Mouse (Mus musculus): ENCODE measurements around the gene Mllt6. TPM values are rescaled to one million over a fixed set of nuclear protein-coding genes. Genes with fewer than 3 reads are reported as not detected.

The Mllt6 gene
- polyA plus RNA-seq, 1 experiment from 2014 or later = 2.3 TPM

- Histone ChIP-seq H3K9me3 (replicated peaks) (no peaks in the 10 kb centered on the region), H3K4me2 (no peak overlapping the region), H3K4me1 (replicated peaks) (peaks cover 42% of the 10 kb centered on the region), H3K36me3 (peaks cover 38% of the 10 kb centered on the region), H3K9ac (no peak overlapping the region; the same call in 1 of the 2 replicates), H3K27ac (peak overlapping the region; percentile 82; the same call in 1 of the 2 replicates), H3K4me3 (no peak overlapping the region), H3K27me3 (no peaks in the 10 kb centered on the region)
- 75% methylated on average over 6 of the region's 6 CpGs for WGBS
- no peak for ATAC-seq (replicated peaks; ENCODE audit: insufficient number of reproducible peaks, insufficient read depth, low FRiP score, low read depth)
Measured at GRCm38 (mm10) chr11:97684063-97684680, 21.0 kb downstream of the Mllt6 start.

GRCm38 (mm10) chr11:97684766-97685165 lies 21.6 kb downstream of the Mllt6 start:
- Histone ChIP-seq H3K9me3 (replicated peaks) (no peaks in the 10 kb centered on the region), H3K4me2 (peak overlapping the region; percentile 79; the same call in 1 of the 2 replicates), H3K27ac (peak overlapping the region; percentile 82), H3K4me3 (0 out of 2 replicates have a peak overlapping the region, but pooled peaks have one; percentile 46), H3K4me1 (replicated peaks) (peaks cover 42% of the 10 kb centered on the region), H3K9ac (peak overlapping the region; percentile 9), H3K36me3 (peaks cover 38% of the 10 kb centered on the region), H3K27me3 (no peaks in the 10 kb centered on the region)
- 46% methylated on average over 7 of the region's 7 CpGs for WGBS
- no peak for ATAC-seq (replicated peaks; ENCODE audit: insufficient number of reproducible peaks, insufficient read depth, low FRiP score, low read depth)

- Histone ChIP-seq H3K4me1 (replicated peaks) (peaks cover 33% of the 10 kb centered on the region), H3K9me3 (replicated peaks) (no peaks in the 10 kb centered on the region), H3K9ac (peak within 1 kb of the TSS; percentile 48), H3K4me3 (peak within 1 kb of the TSS; percentile 46), H3K4me2 (peak within 1 kb of the TSS; percentile 79), H3K27ac (peak within 1 kb of the TSS; percentile 82), H3K36me3 (peaks cover 37% of the 10 kb centered on the region), H3K27me3 (no peaks in the 10 kb centered on the region)
- WGBS = under 1% methylated on average over 42 of the region's 43 CpGs
- ATAC-seq (replicated peaks; ENCODE audit: insufficient number of reproducible peaks, insufficient read depth, low FRiP score, low read depth) = peak; percentile 90
Measured at GRCm38 (mm10) chr11:97685613-97686321, 22.6 kb downstream of the Mllt6 start, which contains the start of gene Cisd3. TSS of gene Cisd3 (plus strand) at chr11:97685826.

- Histone ChIP-seq H3K27me3 (no peaks in the 10 kb centered on the region), H3K27ac (peak overlapping the region; percentile 57; the same call in 1 of the 2 replicates), H3K36me3 (peaks cover 39% of the 10 kb centered on the region), H3K9me3 (replicated peaks) (no peaks in the 10 kb centered on the region), H3K9ac (peak overlapping the region; percentile 44), H3K4me1 (replicated peaks) (peaks cover 32% of the 10 kb centered on the region), H3K4me3 (peak overlapping the region; percentile 46), H3K4me2 (peak overlapping the region; percentile 79)
- ATAC-seq (replicated peaks; ENCODE audit: insufficient number of reproducible peaks, insufficient read depth, low FRiP score, low read depth) = no peak
- WGBS = 65% methylated on average over 11 of the region's 11 CpGs
Measured at GRCm38 (mm10) chr11:97686322-97686908, 23.2 kb downstream of the Mllt6 start.

GRCm38 (mm10) chr11:97687061-97687460 lies 23.8 kb downstream of the Mllt6 start:
- H3K27ac ChIP-seq = no peak overlapping the region
- H3K4me3 ChIP-seq = 0 out of 2 replicates have a peak overlapping the region, but pooled peaks have one; percentile 46
- 79% methylated on average over 3 of the region's 3 CpGs for WGBS
- peaks cover 39% of the 10 kb centered on the region for H3K36me3 ChIP-seq
- H3K4me1 ChIP-seq (replicated peaks) = peaks cover 32% of the 10 kb centered on the region
- no peak for ATAC-seq (replicated peaks; ENCODE audit: insufficient number of reproducible peaks, insufficient read depth, low FRiP score, low read depth)
- peak overlapping the region; percentile 44; the same call in 1 of the 2 replicates for H3K9ac ChIP-seq
- H3K4me2 ChIP-seq = peak overlapping the region; percentile 79
- H3K27me3 ChIP-seq = no peaks in the 10 kb centered on the region
- no peaks in the 10 kb centered on the region for H3K9me3 ChIP-seq (replicated peaks)

GRCm38 (mm10) chr11:97689861-97690260 lies 26.6 kb downstream of the Mllt6 start:
- no peak overlapping the region for H3K4me3 ChIP-seq
- H3K9me3 ChIP-seq (replicated peaks) = no peaks in the 10 kb centered on the region
- 30% methylated on average over 10 of the region's 10 CpGs for WGBS
- no peak overlapping the region for H3K9ac ChIP-seq
- H3K36me3 ChIP-seq = peaks cover 39% of the 10 kb centered on the region
- H3K4me2 ChIP-seq = no peak overlapping the region
- no peaks in the 10 kb centered on the region for H3K27me3 ChIP-seq
- no peak overlapping the region for H3K27ac ChIP-seq
- no peak for ATAC-seq (replicated peaks; ENCODE audit: insufficient number of reproducible peaks, insufficient read depth, low FRiP score, low read depth)
- H3K4me1 ChIP-seq (replicated peaks) = peaks cover 31% of the 10 kb centered on the region

- H3K36me3 ChIP-seq = peaks cover 30% of the 10 kb centered on the region
- H3K27me3 ChIP-seq = no peaks in the 10 kb centered on the region
- H3K4me3 ChIP-seq = no peak overlapping the region
- H3K27ac ChIP-seq = peak overlapping the region; percentile 84
- ATAC-seq (replicated peaks; ENCODE audit: insufficient number of reproducible peaks, insufficient read depth, low FRiP score, low read depth) = no peak
- peak overlapping the region; percentile 8; the same call in 1 of the 2 replicates for H3K9ac ChIP-seq
- H3K9me3 ChIP-seq (replicated peaks) = no peaks in the 10 kb centered on the region
- H3K4me1 ChIP-seq (replicated peaks) = peaks cover 44% of the 10 kb centered on the region
- WGBS = 85% methylated on average over 4 of the region's 4 CpGs
- peak overlapping the region; percentile 39 for H3K4me2 ChIP-seq
Measured at GRCm38 (mm10) chr11:97694435-97694834, 31.2 kb downstream of the Mllt6 start.

GRCm38 (mm10) chr11:97694921-97695711 lies 31.9 kb downstream of the Mllt6 start:
- Histone ChIP-seq H3K4me3 (peak overlapping the region; percentile 6; the same call in 1 of the 2 replicates), H3K9me3 (replicated peaks) (no peaks in the 10 kb centered on the region), H3K9ac (peak overlapping the region; percentile 21), H3K36me3 (peaks cover 26% of the 10 kb centered on the region), H3K4me2 (peak overlapping the region; percentile 39), H3K27ac (peak overlapping the region; percentile 84), H3K4me1 (replicated peaks) (peaks cover 44% of the 10 kb centered on the region), H3K27me3 (no peaks in the 10 kb centered on the region)
- peak; percentile 35 for ATAC-seq (replicated peaks; ENCODE audit: insufficient number of reproducible peaks, insufficient read depth, low FRiP score, low read depth)
- 52% methylated on average over 17 of the region's 17 CpGs for WGBS

- 61% methylated on average over 9 of the region's 9 CpGs for WGBS
- no peaks in the 10 kb centered on the region for H3K9me3 ChIP-seq (replicated peaks)
- H3K27me3 ChIP-seq = no peaks in the 10 kb centered on the region
- peak overlapping the region; percentile 84 for H3K27ac ChIP-seq
- H3K4me2 ChIP-seq = peak overlapping the region; percentile 39
- H3K9ac ChIP-seq = peak overlapping the region; percentile 21; the same call in 1 of the 2 replicates
- ATAC-seq (replicated peaks; ENCODE audit: insufficient number of reproducible peaks, insufficient read depth, low FRiP score, low read depth) = no peak
- peaks cover 45% of the 10 kb centered on the region for H3K4me1 ChIP-seq (replicated peaks)
- H3K36me3 ChIP-seq = peaks cover 18% of the 10 kb centered on the region
- H3K4me3 ChIP-seq = peak overlapping the region; percentile 6; the same call in 1 of the 2 replicates
Measured at GRCm38 (mm10) chr11:97695712-97696401, 32.6 kb downstream of the Mllt6 start.

GRCm38 (mm10) chr11:97696669-97697068 lies 33.5 kb downstream of the Mllt6 start:
- Histone ChIP-seq H3K9me3 (replicated peaks) (no peaks in the 10 kb centered on the region), H3K4me3 (no peak overlapping the region), H3K27me3 (no peaks in the 10 kb centered on the region), H3K4me1 (replicated peaks) (peaks cover 53% of the 10 kb centered on the region), H3K36me3 (peaks cover 10% of the 10 kb centered on the region), H3K9ac (no peak overlapping the region), H3K27ac (peak overlapping the region; percentile 84; the same call in 1 of the 2 replicates), H3K4me2 (0 out of 2 replicates have a peak overlapping the region, but pooled peaks have one; percentile 98)
- no peak for ATAC-seq (replicated peaks; ENCODE audit: insufficient number of reproducible peaks, insufficient read depth, low FRiP score, low read depth)
- WGBS = 85% methylated on average over 8 of the region's 8 CpGs

Measured in heart, embryonic 15.5 days (tissue).